ENCODE assay signal across 18 mouse cellular contexts in the genomic region with DNA sequence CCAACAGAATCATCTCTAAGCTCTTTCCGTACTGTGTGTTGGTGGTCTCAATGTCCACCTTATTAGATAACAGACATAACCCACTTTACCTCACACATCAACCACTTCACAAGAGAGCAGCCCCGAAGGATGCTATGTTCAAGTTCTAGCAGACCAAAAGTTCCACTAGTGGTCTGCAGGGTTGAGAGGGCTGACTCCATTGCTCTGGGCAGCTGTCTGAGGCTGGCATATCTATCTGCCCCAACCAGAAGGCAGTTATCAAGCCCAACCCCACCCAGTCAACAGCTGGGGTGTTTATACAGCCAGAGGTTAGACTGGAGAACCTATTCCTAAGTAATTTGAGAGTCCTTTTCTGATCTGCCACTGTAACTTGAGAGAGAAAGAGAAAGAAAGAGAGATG. TPM values are rescaled to one million over a fixed set of nuclear protein-coding genes. Genes with fewer than 3 reads are reported as not detected.
DNase-seq lines count a peak whose midpoint lies in the region; ATAC-seq and TF ChIP-seq lines count a peak whose summit lies in the region.
"Had no signal": no experiment of that assay in that cellular context is flagged by ENCODE, and none has a peak within 500 bp of the region (broad histone marks: within the 10 kb centered on the region; RNA-seq: fewer than 3 reads in every experiment).

No protein-coding gene starts in this region.

- no peaks in the 10 kb centered on the region for H3K9me3 ChIP-seq in hindbrain, embryonic 10.5 days
- H3K9me3 ChIP-seq in hindbrain, embryonic 11.5 days (ENCODE audit: control insufficient read depth, low read length) = no peaks in the 10 kb centered on the region
- no peaks in the 10 kb centered on the region for H3K9me3 ChIP-seq in G1E (replicated peaks)
- H3K9me3 ChIP-seq: embryonic facial prominence, embryonic 15.5 days; heart, embryonic 15.5 days; limb, embryonic 13.5 days; megakaryocyte, embryonic 14.5 days; neural tube, embryonic 12.5 days had no signal

- no peak overlapping the region for H3K4me3 ChIP-seq in hindbrain, embryonic 10.5 days
- H3K4me3 ChIP-seq in hindbrain, embryonic 11.5 days (ENCODE audit: low read depth, low read length) = no peak overlapping the region
- H3K4me3 ChIP-seq in G1E (ENCODE audit: low read depth, low read length) = no peak overlapping the region
- no peak overlapping the region for H3K4me3 ChIP-seq in left cerebral cortex, adult 2 months
- H3K4me3 ChIP-seq: embryonic facial prominence, embryonic 15.5 days; heart, embryonic 15.5 days; limb, embryonic 13.5 days; megakaryocyte, embryonic 14.5 days; neural tube, embryonic 12.5 days had no signal

- H3K4me2 ChIP-seq in hindbrain, embryonic 11.5 days (replicated peaks; ENCODE audit: low read depth, low read length) = no peak overlapping the region
- H3K4me2 ChIP-seq: embryonic facial prominence, embryonic 15.5 days; heart, embryonic 15.5 days; limb, embryonic 13.5 days; neural tube, embryonic 12.5 days had no signal

- no peak overlapping the region for H3K9ac ChIP-seq in hindbrain, embryonic 11.5 days (ENCODE audit: low read depth, low read length)
- H3K9ac ChIP-seq: embryonic facial prominence, embryonic 15.5 days; heart, embryonic 15.5 days; neural tube, embryonic 12.5 days had no signal

- peak overlapping the region; percentile 71 for H3K27ac ChIP-seq in hindbrain, embryonic 10.5 days
- H3K27ac ChIP-seq in hindbrain, embryonic 11.5 days (ENCODE audit: low read depth, low read length) = no peak overlapping the region
- no peak overlapping the region for H3K27ac ChIP-seq in left cerebral cortex, adult 2 months
- H3K27ac ChIP-seq: embryonic facial prominence, embryonic 15.5 days; heart, embryonic 15.5 days; limb, embryonic 13.5 days; neural tube, embryonic 12.5 days had no signal

- WGBS in hindbrain, embryonic 10.5 days = 100% methylated on average over 2 of the region's 2 CpGs
- 84% methylated on average over 2 of the region's 2 CpGs for WGBS in hindbrain, embryonic 11.5 days

- no peak for TF ChIP-seq CTCF in G1E (IDR thresholded peaks at IDR 0.05; ENCODE audit: low read depth, low read length)
- TF ChIP-seq CTCF in left cerebral cortex, adult 2 months (IDR thresholded peaks at IDR 0.05) = no peak

- ATAC-seq in hindbrain, embryonic 11.5 days (ENCODE audit: low FRiP score) = no peak
- ATAC-seq in G1E (ENCODE audit: extremely low read depth, insufficient number of reproducible peaks, low FRiP score, poor library complexity, severe bottlenecking) = no peak
- peak; percentile 52 for ATAC-seq in erythroblast, adult 5-6 weeks (replicated peaks; ENCODE audit: low FRiP score, poor library complexity, severe bottlenecking)
- ATAC-seq in megakaryocyte progenitor cell, adult 5-6 weeks (replicated peaks; ENCODE audit: poor library complexity) = peak; percentile 43

- no peak for DNase-seq in hindbrain, embryonic 10.5 days (ENCODE audit: low spot score)
- no peak for DNase-seq in hindbrain, embryonic 11.5 days (ENCODE audit: low spot score)
- peak; percentile 33 for DNase-seq in G1E (ENCODE audit: low spot score)
- DNase-seq in urinary bladder, postnatal 10 days (ENCODE audit: low spot score) = no peak
- no peak for DNase-seq in left cerebral cortex, adult 2 months (ENCODE audit: extremely low spot score in 1 of 2, low spot score in 2 of 2)
- DNase-seq in thymus, postnatal 14 days = no peak
- DNase-seq: adrenal gland, postnatal 14 days; cerebellum, postnatal 10 days; kidney, adult 11 months; right cerebral cortex, postnatal 25 days; thymus, adult 2 months had no signal

- H3K36me3 ChIP-seq in hindbrain, embryonic 10.5 days = peaks cover 55% of the 10 kb centered on the region
- no peaks in the 10 kb centered on the region for H3K36me3 ChIP-seq in hindbrain, embryonic 11.5 days (ENCODE audit: control insufficient read depth, insufficient read depth, low read length)
- peaks cover 97% of the 10 kb centered on the region for H3K36me3 ChIP-seq in G1E (replicated peaks)
- H3K36me3 ChIP-seq: embryonic facial prominence, embryonic 15.5 days; heart, embryonic 15.5 days; limb, embryonic 13.5 days; neural tube, embryonic 12.5 days had no signal

- peaks cover 48% of the 10 kb centered on the region for H3K4me1 ChIP-seq in hindbrain, embryonic 10.5 days (replicated peaks)
- H3K4me1 ChIP-seq in hindbrain, embryonic 11.5 days (replicated peaks; ENCODE audit: control insufficient read depth, insufficient read depth, low read length) = peaks cover 11% of the 10 kb centered on the region
- H3K4me1 ChIP-seq in G1E (ENCODE audit: insufficient read depth, low read depth, low read length) = peaks cover 58% of the 10 kb centered on the region

- no peaks in the 10 kb centered on the region; the same call in 1 of the 2 replicates for H3K27me3 ChIP-seq in hindbrain, embryonic 10.5 days (ENCODE audit: insufficient read depth, poor library complexity, severe bottlenecking)
- no peaks in the 10 kb centered on the region for H3K27me3 ChIP-seq in hindbrain, embryonic 11.5 days (ENCODE audit: control insufficient read depth, insufficient read depth, low read length)
- H3K27me3 ChIP-seq in G1E (ENCODE audit: insufficient read depth, low read length) = no peaks in the 10 kb centered on the region
- H3K27me3 ChIP-seq: embryonic facial prominence, embryonic 15.5 days; neural tube, embryonic 12.5 days had no signal

- intact Hi-C loops in left cerebral cortex, adult 2 months (cut with DNase I) = no loop called here

RNA-seq across cellular contexts. Expression of a gene that starts 48.0 kb away (rescaled TPM):
- polyA plus RNA-seq in hindbrain, embryonic 10.5 days (2016; fragmentation: Nextera tagmentation; extraction: Ambion mirVana) = 0.10 and 0.21 TPM in 2 replicates
- polyA plus RNA-seq in hindbrain, embryonic 11.5 days (2014; fragmentation: Nextera tagmentation; extraction: Ambion mirVana) = 0.22 TPM in 1 of 2 replicates, not detected in the other
- total RNA-seq in G1E (2014; fragmentation: Nextera tagmentation) = not detected in 2 replicates
- 0.11 and 0.17 TPM in 2 replicates for total RNA-seq in G1E (2017)
- not detected in 2 replicates for polyA plus RNA-seq in G1E (2012)
- total RNA-seq in erythroblast, adult 5-6 weeks (2015; ENCODE audit: low replicate concordance) = not detected in 2 replicates
- not detected in 2 replicates for total RNA-seq in erythroblast, adult 5-6 weeks (2017; ENCODE audit: low replicate concordance)
- total RNA-seq in megakaryocyte progenitor cell, adult 5-6 weeks (2015) = 0.37 and 0.39 TPM in 2 replicates
- total RNA-seq in megakaryocyte progenitor cell, adult 5-6 weeks (2017) = 0.08 and 1.1 TPM in 2 replicates
- 10 to 100 TPM; 14.0 to 15.6 TPM for total RNA-seq in left cerebral cortex, adult 2 months (2021)

Comparison
In these comparisons a context has a peak if more than half of its experiments do, and no peak if none do; other contexts are left out.
1. ATAC-seq: peak in erythroblast, adult 5-6 weeks (single experiment) and megakaryocyte progenitor cell, adult 5-6 weeks (single experiment); none in hindbrain, embryonic 11.5 days (single experiment) and G1E (single experiment).
2. RNA of a gene that starts 48.0 kb away (total RNA-seq): 14.0 to 15.6 TPM in left cerebral cortex, adult 2 months; 0.08 to 1.1 TPM in megakaryocyte progenitor cell, adult 5-6 weeks, 0.11 to 0.17 TPM in G1E and not detected in erythroblast, adult 5-6 weeks; every median in the first group is over 4 times any median in the second.